Mouse (Mus musculus): ENCODE data around the gene Gbf1.

- TF ChIP-seq GATA1 (IDR thresholded peaks at IDR 0.05; ENCODE audit: borderline replicate concordance, low read length), result no peak
- TF ChIP-seq FLI1 (IDR thresholded peaks at IDR 0.05; ENCODE audit: low read length), result no peak
Observed at GRCm38 (mm10) chr19:46303251-46304215, 151.2 kb downstream of the Gbf1 start.

Data from megakaryocyte, embryonic 14.5 days (primary cell).